Mouse (Mus musculus) thymus, postnatal 10 days (tissue): Measurements from ENCODE around the gene Slc35c2.

Experiments
- DNase-seq, 2 experiments: peaks; one replicate each; pipeline ENCODE4 v3.0.0; 2021; ENCODE audit warnings: low spot score in 2 of 2

Gene Slc35c2

GRCm38 (mm10) chr2:165287202-165287984 is at the start of gene Slc35c2:
Gene Slc35c2 (minus strand): TSS chr2:165287869.
- DNase-seq, result peak; percentile 83 to 90

DNA sequence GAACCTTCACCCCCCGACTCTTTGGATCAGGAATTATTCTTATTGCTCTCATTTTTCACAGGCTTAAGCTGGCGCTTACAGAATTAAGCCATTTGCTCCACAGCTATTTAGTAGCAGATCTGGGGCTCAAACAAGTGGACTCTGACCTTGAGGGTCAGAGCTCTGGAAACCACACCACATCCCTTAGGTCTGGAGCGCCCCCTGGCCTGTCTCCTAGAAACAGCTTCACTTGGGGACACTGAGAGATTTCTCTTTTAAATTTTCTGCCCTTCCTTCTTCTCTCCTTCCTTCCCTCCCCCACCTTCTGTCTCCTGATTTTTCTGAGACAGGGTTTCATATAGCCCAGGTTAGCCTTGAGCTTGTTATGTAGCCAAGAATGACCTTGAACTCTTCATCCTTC is 49.5 kb upstream of the Slc35c2 start:
- DNase-seq, result peak in 1 of 2 experiments; percentile 24

DNA sequence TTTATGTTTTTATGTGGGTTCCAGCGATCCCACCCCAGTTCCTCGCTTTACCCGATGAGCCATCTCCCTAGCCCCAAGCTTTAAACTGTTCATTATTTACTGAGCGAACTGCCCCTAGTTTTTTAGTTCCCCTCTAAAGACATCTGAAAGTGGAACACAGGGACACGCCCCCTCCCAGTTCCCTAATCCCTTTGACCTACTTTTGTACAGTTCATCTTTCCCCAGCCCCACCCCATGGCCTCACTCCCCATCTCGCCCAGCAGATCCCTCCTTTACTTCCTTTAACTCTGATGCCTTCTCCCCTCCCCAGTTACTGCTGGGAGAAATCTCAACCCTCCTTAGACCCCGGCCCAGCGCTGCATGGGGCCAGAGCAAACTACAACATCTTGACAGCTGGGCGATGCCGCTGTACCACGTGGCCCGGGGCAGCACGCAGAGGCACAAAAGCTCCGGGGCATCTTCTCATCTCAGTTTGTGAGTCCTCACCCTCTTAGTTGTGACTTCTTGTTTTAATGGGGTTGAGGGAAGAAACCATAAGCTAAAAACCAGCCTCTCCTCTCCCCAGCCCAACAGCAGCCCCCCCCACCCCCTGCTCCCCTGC is 45.0 kb upstream of the Slc35c2 start:
- no peak for DNase-seq

DNA sequence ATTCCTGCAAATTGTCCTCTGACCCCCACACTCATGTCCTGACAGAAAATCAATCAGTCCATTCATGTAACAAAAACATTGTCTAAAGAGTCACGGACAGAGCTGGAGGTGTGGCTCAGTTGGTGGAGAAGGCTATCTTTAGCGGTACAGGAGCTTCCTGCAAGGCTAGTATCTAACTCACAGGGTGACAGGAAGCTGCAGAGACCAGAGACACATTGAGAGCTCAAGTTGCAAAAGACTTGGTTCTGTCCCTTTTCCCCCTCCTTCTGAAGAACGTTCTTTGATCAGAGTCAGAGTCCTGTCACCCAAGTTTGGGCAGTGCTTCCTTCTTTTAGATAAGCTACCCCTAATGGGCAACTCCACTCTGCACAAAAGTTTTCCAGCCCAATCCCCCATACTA is 42.0 kb upstream of the Slc35c2 start:
- no peak for DNase-seq

DNA sequence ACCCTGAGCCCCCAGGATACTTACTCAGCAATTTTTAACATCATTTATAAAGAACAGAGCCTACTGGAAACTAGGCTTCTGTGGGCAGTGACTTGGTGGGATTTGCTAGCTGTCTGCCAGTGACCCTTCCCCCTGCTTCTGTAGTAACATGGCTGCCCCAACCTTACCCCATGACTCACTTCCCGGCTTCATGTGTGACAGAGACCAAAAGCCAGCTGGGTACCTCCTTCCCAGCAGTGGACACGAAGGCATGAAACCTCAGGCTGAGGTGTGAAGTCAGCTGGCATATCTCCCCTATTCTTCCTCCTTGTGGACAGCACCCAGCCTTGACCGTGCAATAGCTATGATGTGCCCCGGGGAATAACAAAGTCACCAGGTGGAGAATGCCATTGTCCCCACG is 41.1 kb upstream of the Slc35c2 start:
- DNase-seq, result no peak

DNA sequence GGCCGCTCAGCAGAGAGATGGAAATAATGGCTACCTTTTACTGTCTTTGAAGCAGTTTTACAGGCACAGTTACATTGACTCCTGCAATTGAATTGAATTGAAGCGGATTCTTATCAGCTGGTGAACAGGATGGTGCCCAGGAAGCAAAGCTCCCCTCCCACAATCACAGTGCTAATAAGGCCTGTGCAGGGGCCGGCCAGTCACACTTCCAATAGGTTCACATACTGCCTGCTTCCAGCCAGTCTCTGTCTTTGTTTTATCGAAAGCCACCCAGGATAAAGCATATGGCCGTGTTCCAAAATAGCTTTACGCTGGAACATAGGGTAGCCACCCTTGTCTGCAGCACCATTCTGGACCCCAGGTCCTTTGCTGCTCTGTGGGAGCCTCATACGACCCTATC is 39.7 kb upstream of the Slc35c2 start:
- no peak for DNase-seq

DNA sequence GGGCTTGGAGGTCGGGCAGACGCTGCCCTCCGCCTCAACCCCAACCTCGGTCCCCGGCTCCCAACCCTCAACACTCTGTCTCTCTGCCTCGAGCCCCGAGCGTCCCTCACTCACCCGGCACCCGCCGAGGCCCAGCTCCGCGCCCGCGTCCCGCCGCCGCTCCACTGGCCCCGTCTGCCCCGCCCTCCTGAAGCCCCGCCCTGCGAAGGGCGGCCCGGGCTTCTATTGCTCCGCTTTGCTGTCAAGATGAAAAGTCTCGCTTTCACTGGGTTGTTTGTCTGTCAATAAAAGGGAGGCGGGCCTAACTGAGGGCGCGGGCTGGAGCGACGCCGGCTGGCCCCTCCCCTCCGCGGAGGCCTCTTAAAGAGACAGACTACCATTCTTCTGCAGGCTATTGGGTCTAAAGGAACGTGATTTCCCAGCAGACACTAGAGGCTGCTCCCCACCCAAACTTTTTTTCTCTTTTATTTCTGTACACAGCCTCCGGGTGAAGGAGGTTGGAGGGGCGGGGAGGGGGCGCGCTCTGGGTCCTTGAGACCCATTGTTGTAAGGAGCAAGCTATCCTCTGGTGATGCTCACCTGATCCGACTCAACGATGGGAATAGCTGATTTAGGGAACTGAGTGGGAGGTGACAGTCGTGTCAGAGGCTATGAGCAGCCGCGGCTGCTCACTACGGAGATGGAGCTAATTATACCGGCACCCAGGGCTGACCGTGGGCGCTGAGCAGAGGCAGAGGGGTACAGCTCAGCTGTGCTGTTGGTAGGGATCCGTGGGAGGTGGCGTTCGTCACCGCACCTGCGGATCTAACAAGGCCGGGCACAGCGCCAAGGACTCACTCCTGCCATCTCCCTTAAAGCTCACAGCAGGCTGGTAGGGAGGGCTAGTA is 38.9 kb upstream of the Slc35c2 start, which contains the start of gene Elmo2:
Gene Elmo2 (minus strand): TSS at position 176 of the 887 bp plus-strand sequence.
- DNase-seq, result peak; percentile 97 to 98

DNA sequence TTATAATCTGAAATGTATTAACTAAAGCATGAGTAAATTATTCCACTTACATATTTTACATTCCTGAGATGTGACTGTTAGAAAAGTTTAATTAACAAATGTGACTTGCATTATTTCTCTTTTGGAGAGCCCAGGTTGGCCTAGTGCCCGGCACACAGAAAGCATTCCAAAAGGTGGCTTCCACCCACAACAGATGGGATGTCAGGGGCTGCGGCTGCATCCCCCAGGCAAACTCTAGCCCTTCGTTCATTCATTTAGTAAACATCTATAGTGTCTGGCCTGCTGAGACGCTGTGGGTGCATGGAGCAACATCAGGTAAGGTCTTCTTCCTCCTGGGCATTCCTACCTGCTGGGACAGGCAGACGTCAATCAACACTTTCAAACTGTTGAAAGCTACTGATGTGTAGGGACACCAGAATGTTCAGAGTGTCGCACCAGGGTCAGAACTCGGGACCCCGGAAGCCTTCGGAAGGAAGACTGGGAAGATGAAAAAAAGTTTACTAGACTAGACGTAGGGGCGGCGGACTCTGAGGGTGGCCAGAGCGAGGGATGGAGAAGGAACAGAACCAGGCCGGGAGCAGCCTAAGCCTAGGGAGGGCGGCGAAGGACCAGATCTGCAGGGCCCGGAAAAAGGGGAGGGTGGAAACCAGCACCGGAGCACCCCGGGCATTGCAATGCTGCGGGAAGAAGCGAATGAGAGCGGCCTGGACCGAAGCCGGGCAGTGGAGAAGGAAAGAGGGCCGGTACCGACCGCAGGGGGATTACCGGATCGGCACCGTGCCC is 38.0 kb upstream of the Slc35c2 start:
- DNase-seq, result no peak

- no peak for DNase-seq
Observed at GRCm38 (mm10) chr2:165323928-165324327, 36.3 kb upstream of the Slc35c2 start.

- no peak for DNase-seq
Observed at GRCm38 (mm10) chr2:165323484-165323883, 35.8 kb upstream of the Slc35c2 start.

DNA sequence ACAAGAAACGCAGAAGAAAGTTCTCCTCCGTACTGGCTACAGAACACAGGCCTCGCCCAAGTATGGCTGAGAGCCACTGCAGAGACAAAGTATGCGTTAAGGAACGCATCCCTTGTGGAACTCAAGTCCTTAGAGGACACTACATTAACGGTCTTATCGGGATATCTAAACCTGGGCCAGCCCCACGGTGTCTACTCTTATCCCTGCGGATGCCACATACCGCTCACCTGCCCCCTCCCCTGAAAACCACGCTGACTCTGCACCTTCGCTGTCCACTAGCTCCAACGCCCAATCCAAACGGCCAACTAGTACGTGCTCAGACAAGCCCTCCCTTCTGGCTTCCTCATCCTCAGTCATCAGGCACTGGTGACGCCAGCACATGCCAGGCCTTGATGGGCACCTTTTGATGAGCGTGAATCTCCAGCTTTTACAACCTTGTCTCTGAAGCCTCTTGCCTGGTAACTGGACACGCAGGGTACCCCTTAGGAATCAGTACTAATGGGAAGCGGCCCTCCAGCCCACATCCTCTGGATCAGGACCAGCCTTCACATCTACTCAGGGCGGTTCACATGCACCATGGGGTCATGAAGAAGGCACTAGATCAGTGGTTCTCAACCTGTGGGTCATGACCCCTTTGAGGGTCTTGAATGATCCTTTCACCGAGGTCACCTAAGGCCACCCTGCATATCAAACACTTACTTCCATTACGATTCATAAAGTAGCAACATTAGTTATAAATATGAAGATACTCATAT is 34.5 kb upstream of the Slc35c2 start:
- DNase-seq, result no peak

DNA sequence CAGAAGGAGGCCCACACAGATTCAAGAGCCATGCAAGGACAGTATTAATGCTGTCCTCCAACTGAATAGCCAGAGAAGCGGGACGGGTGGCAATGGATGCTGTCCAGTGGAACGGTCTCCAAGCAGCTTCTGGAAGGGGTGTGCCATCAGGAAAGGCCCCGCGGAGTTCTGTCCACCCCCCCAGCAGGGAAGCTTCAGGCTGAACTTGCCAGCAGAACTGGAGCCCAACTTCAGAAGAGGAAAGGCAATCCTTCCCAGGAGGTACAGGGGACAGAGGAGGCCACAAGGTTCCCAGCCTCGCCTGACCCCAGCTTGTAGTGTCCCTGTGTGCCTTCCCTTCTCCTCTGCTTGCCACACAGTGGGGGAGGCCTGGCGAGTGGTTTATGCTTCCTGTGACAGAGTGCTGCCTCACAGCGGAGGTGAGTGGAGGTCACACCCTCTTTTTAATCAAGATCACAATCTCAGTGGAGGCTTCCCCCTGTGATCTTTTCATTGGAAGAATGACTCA is 33.8 kb upstream of the Slc35c2 start:
- no peak for DNase-seq

DNA sequence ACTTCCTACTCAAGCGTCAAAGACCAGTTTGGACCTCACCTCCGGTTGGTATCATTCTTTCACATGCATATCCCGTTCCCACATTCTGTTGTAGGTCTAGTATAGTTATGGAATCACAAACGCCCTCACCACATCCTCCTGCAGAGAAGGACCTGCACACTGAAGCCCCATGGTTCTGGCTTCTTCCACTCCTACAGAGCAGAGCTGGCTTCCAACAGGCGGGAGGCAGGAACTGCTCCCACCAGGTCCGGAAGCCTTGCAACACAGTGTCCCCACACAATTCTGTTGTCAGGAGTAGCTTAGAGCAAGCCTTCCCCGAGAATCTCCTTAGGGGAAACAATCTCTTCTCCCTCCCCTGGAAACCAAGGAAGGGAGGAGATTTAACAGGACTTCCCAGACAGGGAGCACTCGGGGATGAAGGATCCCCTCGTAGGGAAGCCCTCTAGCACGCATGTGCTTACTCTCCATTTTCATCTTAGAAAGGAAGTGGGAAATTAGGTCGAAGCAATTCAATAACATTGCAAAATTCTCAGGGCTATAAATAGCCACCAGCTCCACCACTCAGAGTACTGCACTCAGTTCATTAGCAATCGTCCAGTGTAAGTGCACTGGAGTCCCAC is 33.0 kb upstream of the Slc35c2 start:
- no peak for DNase-seq

DNA sequence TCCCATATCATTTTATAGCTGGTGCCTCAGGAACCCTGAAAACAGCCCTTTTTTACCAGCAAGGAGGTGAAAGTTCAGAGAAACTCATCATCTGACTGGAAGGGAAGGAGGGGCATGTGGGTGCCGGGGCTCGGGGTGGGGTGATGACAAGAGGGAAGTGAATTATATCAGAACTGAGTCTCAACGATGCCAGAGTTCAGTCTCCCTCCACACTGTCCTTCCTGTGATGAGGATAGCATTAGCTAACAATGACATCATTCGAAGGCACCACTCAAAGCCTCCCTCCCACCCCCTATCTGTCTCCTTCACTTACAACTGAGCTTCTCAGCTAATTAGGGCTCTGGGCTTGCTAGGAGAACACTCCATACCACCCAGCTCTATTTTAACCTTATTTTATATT is 31.8 kb upstream of the Slc35c2 start:
- DNase-seq, result no peak

DNA sequence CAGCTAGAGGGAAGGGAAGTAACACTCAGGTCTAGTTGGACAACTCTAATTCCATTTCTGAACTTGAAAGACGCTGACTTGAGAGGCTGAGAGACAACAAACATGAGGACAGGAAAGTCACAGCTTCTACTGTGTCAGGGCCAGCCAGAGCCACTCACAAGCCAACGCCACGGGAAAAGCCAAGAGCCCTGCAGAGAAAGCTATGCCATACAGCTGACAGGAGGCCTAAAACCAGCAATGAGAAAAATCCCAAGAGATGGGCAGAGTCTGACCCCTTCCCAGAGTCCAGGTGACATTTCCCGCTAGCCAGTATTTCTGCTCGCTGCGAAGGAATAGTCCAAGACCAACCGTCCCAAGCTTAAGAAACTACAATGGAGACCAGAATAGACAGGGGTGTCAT is 31.3 kb upstream of the Slc35c2 start:
- DNase-seq, result no peak

GRCm38 (mm10) chr2:165317621-165318263 is 30.1 kb upstream of the Slc35c2 start:
- no peak for DNase-seq

GRCm38 (mm10) chr2:165316837-165317473 is 29.3 kb upstream of the Slc35c2 start:
- no peak for DNase-seq

DNA sequence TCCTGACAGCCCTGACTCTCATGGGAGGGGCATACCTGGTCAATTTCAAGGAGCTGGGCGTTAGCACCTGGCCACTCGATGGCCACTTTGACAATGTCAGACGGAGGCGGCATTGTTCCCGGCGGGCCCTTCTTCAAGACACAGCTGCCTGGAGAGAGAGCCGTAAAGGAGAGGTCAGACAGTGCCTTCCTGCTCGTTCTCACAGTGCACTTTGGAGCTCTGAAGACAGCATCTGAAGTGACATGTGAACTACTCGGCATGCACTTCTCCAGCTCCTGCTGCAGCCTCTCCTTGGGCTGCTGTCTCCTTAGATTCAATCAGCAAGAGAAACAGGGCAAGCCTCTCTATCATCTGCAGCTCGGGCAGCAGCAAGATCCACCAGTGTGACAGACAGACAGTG is 28.5 kb upstream of the Slc35c2 start:
- DNase-seq, result no peak

DNA sequence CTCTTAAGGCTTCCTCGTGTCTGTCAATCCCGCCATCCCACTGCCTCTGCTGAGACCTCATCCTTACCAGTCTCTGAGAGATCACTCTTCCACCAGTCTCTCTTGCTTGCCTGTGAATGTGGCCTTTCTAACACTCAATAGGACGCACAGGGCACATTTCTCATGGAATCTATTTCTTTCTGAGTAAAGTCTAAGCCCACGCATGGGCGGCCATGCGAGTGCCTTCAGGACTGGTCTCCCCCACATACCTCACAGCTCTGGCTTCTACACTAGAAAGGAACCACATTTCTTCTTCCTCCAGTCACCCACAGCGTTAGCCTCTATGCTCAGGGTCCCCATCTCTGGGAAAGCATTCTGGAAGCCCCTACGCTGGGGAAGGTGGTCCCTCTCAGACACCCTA is 26.5 kb upstream of the Slc35c2 start:
- DNase-seq, result no peak
